Mouse (Mus musculus) CH12.LX (cell line): Measurements from ENCODE around the gene Rtn2.

Experiments used
- BHLHE40 ChIP-seq: IDR thresholded peaks from 2 replicates; pipeline ENCODE4 v1.6.1; 2011; ENCODE audit warnings: mild to moderate bottlenecking, low read depth, low read length, improper control_type of control experiment
- CHD2 ChIP-seq: IDR thresholded peaks from 2 replicates; pipeline ENCODE4 v1.6.1; 2011; ENCODE audit warnings: low read length, improper control_type of control experiment
- CTCF ChIP-seq, 2 experiments: IDR thresholded peaks in 1 of 2; conservative IDR thresholded peaks in 1 of 2; 2 replicates each; pipeline ENCODE4 v1.5.1; 2011 to 2012; ENCODE audit warnings: low read depth in 2 of 2, low read length in 2 of 2, improper control_type of control experiment in 1 of 2, inconsistent platforms in 1 of 2, mild to moderate bottlenecking in 1 of 2, moderate library complexity in 1 of 2
- E2F4 ChIP-seq: IDR thresholded peaks from 2 replicates; pipeline ENCODE4 v1.6.1; 2011; ENCODE audit warnings: low read depth, low read length, improper control_type of control experiment; ENCODE audit not compliant: insufficient replicate concordance
- EP300 ChIP-seq: IDR thresholded peaks from 2 replicates; pipeline ENCODE4 v1.6.1; 2011; ENCODE audit warnings: low read length, improper control_type of control experiment
- MAX ChIP-seq: IDR thresholded peaks from 2 replicates; pipeline ENCODE4 v1.6.1; 2011; ENCODE audit warnings: low read length, improper control_type of control experiment
- MAZ ChIP-seq: IDR thresholded peaks from 2 replicates; pipeline ENCODE4 v1.6.1; 2012; ENCODE audit warnings: low read depth, mild to moderate bottlenecking, inconsistent platforms, low read length, improper control_type of control experiment, moderate library complexity
- NRF1 ChIP-seq: IDR thresholded peaks from 2 replicates; pipeline ENCODE4 v1.6.1; 2014; ENCODE audit warnings: low read depth, mild to moderate bottlenecking, inconsistent platforms, low read length, improper control_type of control experiment, moderate library complexity
- POLR2A ChIP-seq: IDR thresholded peaks from 2 replicates; pipeline ENCODE4 v1.6.1; 2011; ENCODE audit warnings: low read depth, mild to moderate bottlenecking, improper control_type of control experiment, low read length
- SIN3A ChIP-seq: IDR thresholded peaks from 2 replicates; pipeline ENCODE4 v1.6.1; 2012; ENCODE audit warnings: low read length, improper control_type of control experiment, inconsistent platforms
- TBP ChIP-seq: conservative IDR thresholded peaks from 2 replicates; pipeline ENCODE4 v1.6.1; 2011; ENCODE audit warnings: low read depth, low read length, improper control_type of control experiment
- USF1 ChIP-seq: IDR thresholded peaks from 2 replicates; pipeline ENCODE4 v1.6.1; 2014; ENCODE audit warnings: low read depth, mild to moderate bottlenecking, inconsistent platforms, low read length, improper control_type of control experiment
- ZNF384 ChIP-seq: IDR thresholded peaks from 2 replicates; pipeline ENCODE4 v1.6.1; 2012; ENCODE audit warnings: low read depth, low read length, improper control_type of control experiment, inconsistent platforms

DNA sequence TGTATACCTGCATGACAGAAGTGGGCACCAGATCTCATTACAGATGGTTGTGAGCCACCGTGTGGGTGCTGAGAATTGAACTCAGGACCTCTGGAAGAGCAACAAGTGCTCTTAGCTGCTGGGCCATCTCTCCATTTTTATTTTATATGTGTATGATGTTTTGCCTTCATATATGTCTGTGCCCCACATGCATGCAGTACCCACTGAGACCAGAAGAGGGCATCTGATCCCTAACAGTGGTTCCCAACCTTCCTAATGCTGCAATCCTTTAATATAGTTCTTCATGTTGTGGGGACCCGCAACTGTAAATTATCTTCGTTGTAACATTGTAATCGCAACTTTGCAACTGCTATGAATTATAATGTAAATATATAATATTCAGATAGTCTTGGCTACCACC is 2.3 kb downstream of the Rtn2 start:
- TF ChIP-seq POLR2A (no peak), EP300 (no peak), CHD2 (no peak), CTCF (conservative IDR thresholded peaks at IDR 0.05 in 1 of 2, IDR thresholded peaks at IDR 0.05 in 1 of 2; ENCODE audit: low read depth in 2 of 2, low read length in 2 of 2) (peak; percentile 73 to 88), E2F4 (no peak), NRF1 (no peak), TBP (no peak), BHLHE40 (no peak), USF1 (no peak), MAX (no peak), SIN3A (no peak), MAZ (no peak), ZNF384 (no peak)
